In the genomic region with DNA sequence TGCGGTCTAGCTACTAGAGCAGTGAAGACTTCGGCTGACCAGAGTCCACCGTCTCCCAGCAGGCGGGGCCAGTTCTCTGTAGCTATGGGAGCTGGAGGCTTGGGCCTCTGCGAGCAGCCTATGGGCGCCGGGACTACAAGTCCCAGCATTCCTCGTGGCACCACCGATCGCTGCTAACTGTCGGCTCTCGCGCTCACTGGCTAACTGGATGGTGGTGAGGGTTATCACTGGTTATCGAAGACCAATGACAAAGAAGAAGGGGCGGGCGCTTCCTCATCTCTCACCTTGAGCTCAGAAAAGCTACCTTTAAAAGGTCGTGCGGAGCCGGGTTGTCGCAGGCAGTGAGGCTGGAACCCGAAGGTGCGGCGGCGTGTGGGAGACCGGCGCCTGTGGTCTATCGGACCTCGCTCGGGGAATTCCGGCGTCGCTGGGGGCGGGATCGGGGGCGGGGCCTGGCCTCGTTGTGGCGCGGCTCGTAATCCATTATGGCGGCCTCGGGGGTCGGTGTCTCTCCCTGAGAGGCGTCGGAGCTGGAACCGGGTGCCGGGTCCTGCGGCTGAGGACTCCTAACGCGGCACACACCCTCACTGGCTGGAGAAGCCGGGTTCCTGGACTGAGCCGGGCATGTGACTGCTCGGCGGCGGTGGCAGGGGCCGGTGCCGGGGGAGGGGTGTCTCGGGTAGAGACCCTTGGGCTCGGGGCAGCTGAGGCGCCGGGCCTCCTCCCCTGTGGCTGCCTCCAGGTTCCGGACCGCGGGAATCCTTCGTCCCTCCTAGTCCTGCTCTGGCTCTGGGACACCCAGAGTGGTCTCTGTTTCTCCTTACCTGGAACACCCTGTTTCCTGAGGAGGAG, we compare ENCODE assay signal across 8 mouse cellular contexts. TPM values are rescaled to one million over a fixed set of nuclear protein-coding genes. Genes with fewer than 3 reads are reported as not detected.
DNase-seq lines count a peak whose midpoint lies in the region; ATAC-seq and TF ChIP-seq lines count a peak whose summit lies in the region.

A gene (plus strand): TSS at position 303 of the 852 bp plus-strand sequence.

- peak; percentile 93 for DNase-seq in G1E (ENCODE audit: low spot score)
- DNase-seq in cerebellum, adult 18-20 months = peak; percentile 92 to 99
- DNase-seq in heart, postnatal 36 days = peak; percentile 88 to 92
- peak; percentile 91 to 98 for DNase-seq in layer of hippocampus, adult 2 months (ENCODE audit: low spot score in 2 of 2)
- DNase-seq in lung, embryonic 14.5 days = peak; percentile 98
- DNase-seq in thymus, adult 2 months = peak; percentile 90

- peak within 1 kb of the TSS; percentile 98 for H3K27ac ChIP-seq in forebrain, embryonic 16.5 days (ENCODE audit: low read length)
- peak within 1 kb of the TSS; percentile 95 for H3K27ac ChIP-seq in layer of hippocampus, adult 2 months
- peak within 1 kb of the TSS; percentile 93 for H3K27ac ChIP-seq in lung, embryonic 14.5 days (ENCODE audit: low read depth)
- H3K27ac ChIP-seq in olfactory bulb, adult 2 months (ENCODE audit: insufficient read depth, low read depth, low read length) = peak within 1 kb of the TSS; percentile 93
- peak within 1 kb of the TSS; percentile 79 for H3K27ac ChIP-seq in thymus, adult 2 months (ENCODE audit: control insufficient read depth, insufficient read depth, low read length)

- peak; percentile 56; the same call in 1 of the 2 replicates for TF ChIP-seq POLR2A in olfactory bulb, adult 2 months (IDR thresholded peaks at IDR 0.05; ENCODE audit: insufficient read depth, low read depth, low read length)
- peak; percentile 67 for TF ChIP-seq POLR2A in thymus, adult 2 months (IDR thresholded peaks at IDR 0.05; ENCODE audit: control insufficient read depth, extremely low read depth, insufficient read depth, low read length, poor library complexity)

- H3K36me3 ChIP-seq in G1E (replicated peaks) = peaks cover 26% of the 10 kb centered on the region
- H3K36me3 ChIP-seq in forebrain, embryonic 16.5 days (ENCODE audit: control insufficient read depth, insufficient read depth) = no peaks in the 10 kb centered on the region; the same call in 1 of the 2 replicates
- H3K36me3 ChIP-seq in lung, embryonic 14.5 days (ENCODE audit: insufficient read depth) = 0 out of 2 replicates have a peak, but pooled peaks cover 7% of the 10 kb centered on the region
- H3K36me3 ChIP-seq in thymus, adult 2 months (ENCODE audit: control insufficient read depth, insufficient read depth, low read length) = no peaks in the 10 kb centered on the region

- peak; percentile 100 for ATAC-seq in G1E (ENCODE audit: extremely low read depth, insufficient number of reproducible peaks, low FRiP score, poor library complexity, severe bottlenecking)
- ATAC-seq in forebrain, embryonic 16.5 days = peak; percentile 100
- ATAC-seq in lung, embryonic 14.5 days (ENCODE audit: insufficient read depth) = peak; percentile 99

- H3K4me1 ChIP-seq in G1E (ENCODE audit: insufficient read depth, low read depth, low read length) = peaks cover 27% of the 10 kb centered on the region
- peaks cover 38% of the 10 kb centered on the region for H3K4me1 ChIP-seq in forebrain, embryonic 16.5 days (replicated peaks; ENCODE audit: control insufficient read depth, insufficient read depth, low read length)
- 0 out of 2 replicates have a peak, but pooled peaks cover 3% of the 10 kb centered on the region for H3K4me1 ChIP-seq in lung, embryonic 14.5 days (ENCODE audit: insufficient read depth)
- H3K4me1 ChIP-seq in olfactory bulb, adult 2 months (ENCODE audit: control insufficient read depth, insufficient read depth, low read length) = peaks cover 3% of the 10 kb centered on the region
- peaks cover 7% of the 10 kb centered on the region for H3K4me1 ChIP-seq in thymus, adult 2 months (replicated peaks; ENCODE audit: control insufficient read depth, insufficient read depth, low read length)

- no peak for TF ChIP-seq CTCF in G1E (IDR thresholded peaks at IDR 0.05; ENCODE audit: low read depth, low read length)
- peak; percentile 69 for TF ChIP-seq CTCF in layer of hippocampus, adult 2 months (conservative IDR thresholded peaks at IDR 0.05)
- peak; percentile 52 for TF ChIP-seq CTCF in lung, embryonic 14.5 days (IDR thresholded peaks at IDR 0.05; ENCODE audit: low read depth)
- no peak for TF ChIP-seq CTCF in olfactory bulb, adult 2 months (IDR thresholded peaks at IDR 0.05; ENCODE audit: insufficient read depth, low read depth, low read length)
- TF ChIP-seq CTCF in thymus, adult 2 months (IDR thresholded peaks at IDR 0.05; ENCODE audit: borderline replicate concordance, control insufficient read depth, extremely low read depth, insufficient read depth, low read length, poor library complexity) = peak; percentile 34; the same call in 1 of the 2 replicates

- intact Hi-C loops in heart, postnatal 36 days (cut with DNase I) = loop anchor here (1.0 kb wide), 1 partner anchor 97 kb away; no protein-coding TSS in a partner anchor

- under 1% methylated on average over 64 of the region's 64 CpGs for whole genome bisulfite sequencing in forebrain, embryonic 16.5 days
- under 1% methylated on average over 64 of the region's 64 CpGs for WGBS in lung, embryonic 14.5 days
- under 1% methylated on average over 64 of the region's 64 CpGs for WGBS in olfactory bulb, adult 2 months
- WGBS in thymus, adult 2 months = under 1% methylated on average over 64 of the region's 64 CpGs

- H3K4me2 ChIP-seq in forebrain, embryonic 16.5 days (ENCODE audit: low read length) = peak within 1 kb of the TSS; percentile 73
- peak within 1 kb of the TSS; percentile 82 for H3K4me2 ChIP-seq in lung, embryonic 14.5 days

- H3K4me3 ChIP-seq in G1E (ENCODE audit: low read depth, low read length) = peak within 1 kb of the TSS; percentile 92
- peak within 1 kb of the TSS; percentile 83 for H3K4me3 ChIP-seq in forebrain, embryonic 16.5 days (replicated peaks; ENCODE audit: low read length)
- peak within 1 kb of the TSS; percentile 84 for H3K4me3 ChIP-seq in layer of hippocampus, adult 2 months
- H3K4me3 ChIP-seq in lung, embryonic 14.5 days (ENCODE audit: low read depth, low read length) = peak within 1 kb of the TSS; percentile 98
- H3K4me3 ChIP-seq in olfactory bulb, adult 2 months (ENCODE audit: insufficient read depth, low read depth, low read length) = peak within 1 kb of the TSS; percentile 87
- H3K4me3 ChIP-seq in thymus, adult 2 months (ENCODE audit: control insufficient read depth, insufficient read depth, low read length) = peak within 1 kb of the TSS; percentile 82

- H3K27me3 ChIP-seq in G1E (ENCODE audit: insufficient read depth, low read length) = no peaks in the 10 kb centered on the region
- no peaks in the 10 kb centered on the region for H3K27me3 ChIP-seq in forebrain, embryonic 16.5 days (replicated peaks; ENCODE audit: control insufficient read depth, insufficient read depth, low read length)
- no peaks in the 10 kb centered on the region for H3K27me3 ChIP-seq in lung, embryonic 14.5 days (ENCODE audit: insufficient read depth, low read length)
- no peaks in the 10 kb centered on the region for H3K27me3 ChIP-seq in thymus, adult 2 months (ENCODE audit: control insufficient read depth, insufficient read depth, low read length)

- H3K9ac ChIP-seq in forebrain, embryonic 16.5 days (replicated peaks; ENCODE audit: low read depth, low read length) = peak within 1 kb of the TSS; percentile 92
- H3K9ac ChIP-seq in lung, embryonic 14.5 days = peak within 1 kb of the TSS; percentile 73

- no peaks in the 10 kb centered on the region for H3K9me3 ChIP-seq in G1E (replicated peaks)
- no peaks in the 10 kb centered on the region for H3K9me3 ChIP-seq in forebrain, embryonic 16.5 days (ENCODE audit: control insufficient read depth, low read length)
- no peaks in the 10 kb centered on the region for H3K9me3 ChIP-seq in lung, embryonic 14.5 days (ENCODE audit: low read depth, low read length)

RNA-seq across cellular contexts. Expression of the gene that starts here (rescaled TPM):
- total RNA-seq in G1E (2014; fragmentation: Nextera tagmentation) (49.4 and 66.4 TPM in 2 replicates), G1E (2017) (22.3 and 26.7 TPM in 2 replicates)
- polyA plus RNA-seq in G1E (2012) = 58.4 and 62.3 TPM in 2 replicates
- polyA plus RNA-seq in forebrain, embryonic 16.5 days (2015; fragmentation: Nextera tagmentation; extraction: Ambion mirVana) = 23.5 and 23.8 TPM in 2 replicates
- total RNA-seq in heart, postnatal 36 days (2021) = 10 to 100 TPM; 31.8 to 32.8 TPM
- total RNA-seq in layer of hippocampus, adult 2 months (2021) = 10 to 100 TPM; 44.1 to 44.7 TPM
- 52.6 and 54.4 TPM in 2 replicates for polyA plus RNA-seq in lung, embryonic 14.5 days (2014; fragmentation: Nextera tagmentation; extraction: Ambion mirVana)
- not detected in 2 replicates for polyA plus RNA-seq in olfactory bulb, adult 2 months (2012; ENCODE audit: insufficient read depth, insufficient read length, low replicate concordance, missing spikeins)
- 93.4 and 105 TPM in 2 replicates for polyA plus RNA-seq in thymus, adult 2 months (2012; rRNA removed)

Comparison
In these comparisons a context has a peak if more than half of its experiments do, and no peak if none do; other contexts are left out.
1. Peak in every context shown above with its lines: DNase-seq, ATAC-seq, H3K4me3 ChIP-seq and H3K27ac ChIP-seq.
2. RNA of the gene that starts here (polyA plus RNA-seq): 93.4 to 105 TPM in thymus, adult 2 months, 58.4 to 62.3 TPM in G1E, 52.6 to 54.4 TPM in lung, embryonic 14.5 days and 23.5 to 23.8 TPM in forebrain, embryonic 16.5 days; not detected in olfactory bulb, adult 2 months; every median in the first group is over 10 times any median in the second.
3. CTCF ChIP-seq: peak in layer of hippocampus, adult 2 months (single experiment), lung, embryonic 14.5 days (single experiment) and thymus, adult 2 months (single experiment); none in G1E (single experiment) and olfactory bulb, adult 2 months (single experiment).